Mouse (Mus musculus) neural tube, embryonic 14.5 days (tissue): Measurements from ENCODE around the gene Gm10842. TPM values are rescaled to one million over a fixed set of nuclear protein-coding genes. Genes with fewer than 3 reads are reported as not detected.
"Not testable (repeated sequence)": the region's sequence is repeated elsewhere in the genome, so short reads cannot be mapped to it uniquely, and the experiment has no call there.

ENCODE experiments used
- ATAC-seq: fragments of 200-750 bp; cut with Nextera tagmentation; 2 replicates; pipeline ENCODE4 v1.8.0; 2017; ENCODE audit warnings: low read depth, mild to moderate bottlenecking, moderate TSS enrichment, moderate library complexity
- H3K27ac ChIP-seq: fragments of 300-500 bp; sonication (generic); 2 replicates; pipeline ENCODE4 v1.5.1; 2014; ENCODE audit warnings: low read depth, mild to moderate bottlenecking, control low read depth, low read length, moderate library complexity, mixed read lengths
- H3K27me3 ChIP-seq: fragments of 300-500 bp; sonication (generic); 2 replicates; pipeline ENCODE4 v1.6.1; 2014; ENCODE audit warnings: low read length; ENCODE audit not compliant: control insufficient read depth, insufficient read depth
- H3K36me3 ChIP-seq: fragments of 300-500 bp; sonication (generic); 2 replicates; pipeline ENCODE4 v1.6.1; 2014; ENCODE audit warnings: low read length, mixed read lengths; ENCODE audit not compliant: control insufficient read depth, insufficient read depth
- H3K4me1 ChIP-seq: fragments of 300-500 bp; sonication (generic); 2 replicates; pipeline ENCODE4 v1.6.1; 2014; ENCODE audit warnings: low read length; ENCODE audit not compliant: control insufficient read depth, insufficient read depth
- H3K4me2 ChIP-seq: fragments of 300-500 bp; sonication (generic); 2 replicates; pipeline ENCODE4 v1.6.1; 2014; ENCODE audit warnings: mild to moderate bottlenecking, low read depth, low read length, control low read depth
- H3K4me3 ChIP-seq: fragments of 300-500 bp; sonication (generic); 2 replicates; pipeline ENCODE4 v1.5.1; 2014; ENCODE audit warnings: low read depth, low read length, control low read depth, mixed read lengths
- H3K9ac ChIP-seq: fragments of 300-500 bp; sonication (generic); replicated peaks from 2 replicates; pipeline ENCODE4 v1.6.1; 2014; ENCODE audit warnings: low read depth, mild to moderate bottlenecking, control low read depth, low read length, mixed read lengths
- H3K9me3 ChIP-seq: fragments of 300-500 bp; sonication (generic); 2 replicates; pipeline ENCODE4 v1.6.1; 2016; ENCODE audit warnings: low read length; ENCODE audit not compliant: control insufficient read depth
- WGBS: fragments of 180-500 bp; shearing (Covaris S2); extraction: QIAGEN DNeasy Blood & Tissue Kit; methylation state at CpG from one replicate; pipeline ENCODE4 v1.1.7; 2014; 5-methylcytosine and 5-hydroxymethylcytosine counted together
- polyA plus RNA-seq: library from polyadenylated mRNA; unstranded; fragments of >200 nt; fragmentation: Nextera tagmentation; extraction: Ambion mirVana; gene quantifications from 2 replicates; pipeline ENCODE4 v1.2.1, GENCODE M21; 2014

Gene Gm10842
- polyA plus RNA-seq, 1 experiment from 2014 or later, result not detected

DNA sequence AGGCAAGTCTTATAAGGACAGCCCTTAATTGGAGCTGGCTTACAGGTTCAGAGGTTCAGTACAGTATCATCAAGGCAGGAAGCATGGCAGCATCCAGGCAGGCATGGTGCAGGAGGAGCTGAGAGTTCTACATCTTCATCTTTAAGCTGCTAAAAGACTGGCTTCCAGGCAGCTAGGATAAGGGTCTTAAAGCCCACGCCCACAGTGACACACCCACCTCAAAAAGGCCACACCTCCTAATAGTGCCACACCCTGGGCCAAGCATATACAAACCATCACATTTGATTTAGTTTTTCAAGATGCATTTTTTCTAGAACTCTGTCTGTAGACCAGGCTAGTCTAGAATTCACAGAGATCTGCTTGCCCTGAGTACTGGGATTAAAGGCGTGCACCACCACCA, 9.4 kb upstream of the Gm10842 start:
- H3K4me2 ChIP-seq, H3K27ac ChIP-seq, H3K4me3 ChIP-seq, H3K27me3 ChIP-seq, H3K4me1 ChIP-seq, ATAC-seq, H3K9me3 ChIP-seq, H3K9ac ChIP-seq: not testable (repeated sequence)
- peaks cover 44% of the 10 kb centered on the region for H3K36me3 ChIP-seq
- WGBS, result 88% methylated on average over 2 of the region's 2 CpGs

DNA sequence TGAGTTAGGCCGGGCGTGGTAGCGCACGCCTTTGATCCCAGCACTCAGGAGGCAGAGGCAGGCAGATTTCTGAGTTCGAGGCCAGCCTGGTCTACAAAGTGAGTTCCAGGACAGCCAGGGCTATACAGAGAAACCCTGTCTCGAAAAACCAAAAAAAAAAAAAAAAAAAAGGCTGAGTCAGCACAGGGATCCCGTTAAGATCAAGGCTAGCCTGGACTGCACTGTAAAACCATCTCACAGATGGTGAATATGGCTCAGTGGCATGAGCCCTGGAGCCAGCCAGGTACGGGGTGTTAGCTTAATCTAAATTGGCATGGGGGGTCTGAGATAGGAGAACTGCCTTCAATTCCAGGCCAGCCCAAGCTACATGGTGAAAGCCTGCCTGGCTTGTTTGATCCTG, 6.2 kb upstream of the Gm10842 start:
- H3K4me3 ChIP-seq, H3K9ac ChIP-seq, ATAC-seq, H3K27ac ChIP-seq, H3K4me2 ChIP-seq, H3K9me3 ChIP-seq, H3K4me1 ChIP-seq, H3K27me3 ChIP-seq: not testable (repeated sequence)
- peaks cover 22% of the 10 kb centered on the region for H3K36me3 ChIP-seq
- WGBS, result 90% methylated on average over 6 of the region's 8 CpGs

DNA sequence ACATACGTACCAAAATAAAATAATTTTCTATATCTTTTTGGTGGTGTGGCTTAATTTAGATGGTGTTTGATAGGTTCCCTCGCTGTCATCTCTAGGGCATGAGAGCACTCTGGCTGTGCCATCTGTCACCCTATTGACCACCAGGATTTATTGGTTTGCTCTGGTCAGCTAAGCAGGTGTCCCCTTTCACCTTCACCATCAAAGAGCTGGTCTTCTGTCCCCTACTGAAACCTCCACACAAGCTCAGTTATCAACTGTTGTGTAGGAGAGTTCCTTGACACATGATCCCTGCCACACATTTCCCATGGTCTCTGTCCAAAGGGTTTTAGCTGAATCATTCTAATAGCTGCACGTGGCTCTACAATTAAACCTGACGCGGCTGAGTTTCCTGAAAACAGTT, 5.6 kb upstream of the Gm10842 start:
- 96% methylated on average over 5 of the region's 5 CpGs for WGBS
- H3K27me3 ChIP-seq, result no peaks in the 10 kb centered on the region
- no peaks in the 10 kb centered on the region for H3K9me3 ChIP-seq
- H3K4me3 ChIP-seq, result no peak overlapping the region
- peaks cover 18% of the 10 kb centered on the region; the same call in 1 of the 2 replicates for H3K36me3 ChIP-seq
- no peak overlapping the region for H3K9ac ChIP-seq
- no peaks in the 10 kb centered on the region for H3K4me1 ChIP-seq
- no peak for ATAC-seq
- H3K4me2 ChIP-seq, result no peak overlapping the region
- H3K27ac ChIP-seq, result no peak overlapping the region

DNA sequence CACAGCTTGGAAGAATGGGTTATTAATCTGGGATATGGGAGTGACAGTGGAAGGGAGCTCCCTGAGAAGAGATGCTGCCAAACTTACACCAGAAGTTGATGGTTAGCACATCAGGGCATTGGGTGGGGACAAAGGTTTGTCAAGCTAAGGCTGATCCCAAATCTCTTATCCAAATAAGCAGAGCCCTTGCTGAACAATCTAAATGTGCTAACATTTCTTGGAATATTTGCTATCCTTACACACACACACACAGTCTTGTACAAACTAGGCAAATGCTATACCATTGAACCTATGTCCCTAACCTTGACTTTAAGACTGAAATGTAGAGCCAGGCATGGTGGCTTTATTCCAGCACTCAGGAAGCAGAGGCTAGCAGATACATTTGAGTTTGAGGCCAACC, 3.1 kb upstream of the Gm10842 start:
- Histone ChIP-seq H3K36me3 (peaks cover 11% of the 10 kb centered on the region; the same call in 1 of the 2 replicates), H3K27me3 (no peaks in the 10 kb centered on the region), H3K27ac (no peak overlapping the region), H3K4me2 (no peak overlapping the region), H3K4me3 (no peak overlapping the region), H3K9ac (no peak overlapping the region), H3K4me1 (no peaks in the 10 kb centered on the region), H3K9me3 (no peaks in the 10 kb centered on the region)
- ATAC-seq, result no peak

DNA sequence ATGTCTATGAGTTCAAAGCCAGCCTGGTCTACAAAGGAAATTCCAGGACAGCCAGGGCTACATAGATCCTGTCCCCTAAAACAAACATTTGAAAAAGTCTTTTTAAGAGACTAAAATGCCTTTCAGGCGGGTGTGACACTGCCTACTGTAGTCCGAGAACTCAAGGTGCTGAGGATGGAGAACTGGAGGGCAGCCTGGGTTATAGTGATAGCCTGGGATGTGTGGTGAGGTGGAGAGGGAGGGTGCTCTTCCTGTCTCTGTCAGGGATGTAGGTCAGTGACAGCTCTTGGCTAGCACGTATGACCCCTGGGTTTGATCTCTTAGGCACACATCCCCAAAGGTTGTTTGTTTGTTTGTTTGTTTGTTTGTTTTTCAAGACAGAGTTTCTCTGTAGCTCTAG, 2.6 kb upstream of the Gm10842 start:
- no peak overlapping the region for H3K4me3 ChIP-seq
- H3K4me1 ChIP-seq, result no peaks in the 10 kb centered on the region
- 88% methylated on average over 3 of the region's 3 CpGs for WGBS
- no peak for ATAC-seq
- no peaks in the 10 kb centered on the region for H3K9me3 ChIP-seq
- H3K4me2 ChIP-seq, result no peak overlapping the region
- H3K36me3 ChIP-seq, result peaks cover 9% of the 10 kb centered on the region; the same call in 1 of the 2 replicates
- H3K27ac ChIP-seq, result no peak overlapping the region
- no peak overlapping the region for H3K9ac ChIP-seq
- H3K27me3 ChIP-seq, result no peaks in the 10 kb centered on the region

DNA sequence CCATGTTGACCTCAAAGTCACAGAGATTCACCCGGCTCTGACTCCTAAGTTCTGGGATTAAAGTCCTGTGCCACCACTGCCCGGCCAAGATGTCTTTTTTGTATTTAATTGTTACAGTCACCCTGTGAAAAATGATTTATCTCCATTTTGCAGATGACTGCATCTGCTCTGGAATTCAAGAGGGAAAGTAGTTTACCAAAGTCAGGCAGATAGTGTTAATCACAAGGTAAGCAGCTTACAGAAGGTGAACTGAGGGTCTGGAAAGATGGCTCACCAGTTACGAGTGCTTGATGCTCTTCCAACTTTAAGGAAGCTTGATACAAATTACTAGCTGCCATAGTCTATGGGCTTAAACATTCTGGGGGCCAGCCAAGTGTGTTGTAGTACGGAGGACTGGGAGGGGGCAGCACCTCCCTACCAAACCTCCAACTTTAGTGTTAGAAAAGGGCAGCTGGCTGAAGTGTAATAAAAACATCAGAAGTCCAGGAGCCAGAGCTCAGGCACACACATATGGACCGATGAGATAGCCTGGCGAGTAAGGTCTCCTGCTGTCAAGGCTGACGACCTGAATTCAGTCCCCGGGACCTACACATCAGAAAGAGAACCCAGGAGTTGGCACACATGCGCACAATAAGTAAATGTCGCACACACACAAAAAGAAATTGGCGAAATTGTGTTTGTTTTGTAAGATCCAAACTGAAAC, 2.0 kb upstream of the Gm10842 start:
- H3K4me1 ChIP-seq, result no peaks in the 10 kb centered on the region
- 81% methylated on average over 11 of the region's 11 CpGs for WGBS
- ATAC-seq, result no peak
- peaks cover 4% of the 10 kb centered on the region; the same call in 1 of the 2 replicates for H3K36me3 ChIP-seq
- no peaks in the 10 kb centered on the region for H3K9me3 ChIP-seq
- H3K4me3 ChIP-seq, result no peak overlapping the region
- no peak overlapping the region for H3K9ac ChIP-seq
- H3K4me2 ChIP-seq, result no peak overlapping the region
- H3K27ac ChIP-seq, result no peak overlapping the region
- no peaks in the 10 kb centered on the region for H3K27me3 ChIP-seq

DNA sequence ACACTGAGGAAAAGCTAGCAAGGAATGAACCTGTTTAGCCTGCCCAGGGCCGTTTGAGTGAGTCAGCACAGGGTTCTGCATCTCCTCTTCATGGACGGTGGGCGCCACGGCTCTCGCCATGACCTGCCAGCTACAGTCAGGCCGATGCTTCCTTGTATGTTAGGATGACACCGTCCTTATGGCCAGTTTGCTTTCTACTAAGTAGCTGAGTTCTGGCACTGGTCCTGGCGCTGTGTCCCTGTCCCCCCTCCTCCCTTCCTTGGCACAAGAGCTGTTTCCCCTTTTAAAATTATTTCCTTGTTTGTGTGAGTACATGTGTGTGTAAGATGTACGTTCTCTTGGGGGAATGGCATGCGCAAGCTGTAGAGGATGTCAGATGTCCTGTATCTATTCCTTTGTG, 1.5 kb upstream of the Gm10842 start:
- H3K9me3 ChIP-seq, result no peaks in the 10 kb centered on the region
- no peaks in the 10 kb centered on the region for H3K27me3 ChIP-seq
- no peak overlapping the region for H3K27ac ChIP-seq
- no peak for ATAC-seq
- H3K36me3 ChIP-seq, result no peaks in the 10 kb centered on the region
- WGBS, result 85% methylated on average over 10 of the region's 10 CpGs
- H3K4me3 ChIP-seq, result no peak overlapping the region
- no peak overlapping the region for H3K4me2 ChIP-seq
- no peaks in the 10 kb centered on the region for H3K4me1 ChIP-seq
- H3K9ac ChIP-seq, result no peak overlapping the region

DNA sequence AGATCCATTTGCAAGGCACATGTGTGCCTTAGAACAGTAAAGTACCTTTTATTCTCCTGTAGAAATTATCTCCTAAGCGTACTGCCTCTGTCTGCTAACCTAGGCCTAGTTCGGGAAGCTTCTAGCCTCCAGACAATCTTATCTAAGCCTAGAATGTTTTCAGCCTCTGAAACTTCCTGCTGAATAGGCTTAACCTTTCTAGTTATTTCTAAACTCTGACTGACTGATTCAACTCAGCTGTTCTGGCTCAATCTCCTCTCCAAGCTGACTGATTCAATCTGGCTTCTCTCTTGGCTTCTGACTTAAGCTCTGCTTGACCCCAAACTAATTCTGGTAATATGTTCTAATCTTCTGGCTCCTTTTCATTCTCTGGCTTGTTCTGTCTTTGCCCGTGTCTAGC, 2.7 kb downstream of the Gm10842 start:
- no peaks in the 10 kb centered on the region for H3K36me3 ChIP-seq
- H3K27me3 ChIP-seq, result no peaks in the 10 kb centered on the region
- no peak overlapping the region for H3K4me3 ChIP-seq
- no peak overlapping the region for H3K27ac ChIP-seq
- WGBS, result 91% methylated on average over 3 of the region's 3 CpGs
- no peaks in the 10 kb centered on the region for H3K9me3 ChIP-seq
- H3K4me1 ChIP-seq, result 0 out of 2 replicates have a peak, but pooled peaks cover 4% of the 10 kb centered on the region
- ATAC-seq, result no peak
- H3K9ac ChIP-seq, result no peak overlapping the region
- no peak overlapping the region for H3K4me2 ChIP-seq

DNA sequence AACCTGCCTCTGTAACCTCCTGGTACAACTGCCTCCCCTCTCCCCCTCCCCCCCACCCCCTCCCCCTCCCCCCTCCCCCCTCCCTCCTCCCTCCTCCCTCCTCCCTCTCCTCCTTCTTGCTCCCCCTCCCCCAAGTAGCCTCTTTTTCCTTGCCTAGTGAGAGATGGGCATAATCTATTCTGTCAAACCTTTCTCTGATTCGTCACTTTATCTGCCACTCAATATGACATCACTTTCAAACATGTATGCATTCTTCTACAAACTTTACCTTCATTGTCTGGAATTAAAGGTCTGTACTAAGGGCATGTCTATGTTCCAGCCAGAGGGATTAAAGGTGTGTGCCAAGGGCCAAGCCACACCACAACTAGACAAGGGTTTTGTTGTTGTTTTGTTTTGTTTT, 3.1 kb downstream of the Gm10842 start:
- WGBS, result 88% methylated on average over 1 of the region's 1 CpGs
- Histone ChIP-seq H3K27ac (no peak overlapping the region), H3K4me2 (no peak overlapping the region), H3K4me3 (no peak overlapping the region), H3K27me3 (no peaks in the 10 kb centered on the region), H3K4me1 (0 out of 2 replicates have a peak, but pooled peaks cover 4% of the 10 kb centered on the region), H3K9me3 (no peaks in the 10 kb centered on the region), H3K36me3 (no peaks in the 10 kb centered on the region), H3K9ac (no peak overlapping the region)
- no peak for ATAC-seq
